Mouse (Mus musculus) adrenal gland, adult 18-20 months (tissue): ENCODE measurements at regions not wholly inside any gene's neighbourhood (a gene's known extent, or its start where the extent isn't known, plus 50 kb on each side); places are given as distances from the start of the nearest gene placed in this dataset.

Experiments used
- DNase-seq, 2 experiments: peaks; one replicate each; pipeline ENCODE4 v3.0.0; 2021 to 2022; ENCODE audit warnings: low spot score in 2 of 2

DNA sequence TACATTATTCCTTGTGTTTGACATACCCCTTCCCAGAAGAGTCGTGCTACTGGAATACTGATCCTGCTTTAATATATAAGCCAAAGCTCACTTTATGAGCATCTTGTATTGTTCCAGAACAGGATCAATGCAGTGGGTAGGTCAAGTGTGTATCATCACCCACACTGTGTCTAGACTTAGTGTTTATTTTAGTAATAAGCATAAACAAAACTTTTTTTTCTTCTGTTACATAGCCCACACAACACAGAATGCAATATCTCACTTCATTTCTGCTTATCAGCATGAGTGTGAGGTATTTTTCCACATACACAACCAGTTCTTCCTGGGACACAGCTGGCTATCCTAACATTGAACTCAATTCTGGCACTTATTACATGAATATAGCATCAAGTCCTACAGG lies 2721.7 kb upstream of the Lrrc6 start:
- no peak for DNase-seq
